Mouse (Mus musculus) layer of hippocampus, postnatal 14 days (tissue): ENCODE data around the gene Ifrd2. TPM values are rescaled to one million over a fixed set of nuclear protein-coding genes. Genes with fewer than 3 reads are reported as not detected.
"Not testable (repeated sequence)": the region's sequence is repeated elsewhere in the genome, so short reads cannot be mapped to it uniquely, and the experiment has no call there.

Source experiments
- DNase-seq, 2 experiments: peaks; one replicate each; pipeline ENCODE4 v3.0.0; 2021 to 2022; ENCODE audit warnings: low spot score in 2 of 2, mixed read lengths in 1 of 2
- total RNA-seq, 2 experiments: library from RNA; stranded (reverse); gene quantifications; 2 replicates each; pipeline ENCODE4 v1.2.3; 2021

Gene Ifrd2
- total RNA-seq, 2 experiments from 2014 or later: 12.1 to 13.0 TPM

DNA sequence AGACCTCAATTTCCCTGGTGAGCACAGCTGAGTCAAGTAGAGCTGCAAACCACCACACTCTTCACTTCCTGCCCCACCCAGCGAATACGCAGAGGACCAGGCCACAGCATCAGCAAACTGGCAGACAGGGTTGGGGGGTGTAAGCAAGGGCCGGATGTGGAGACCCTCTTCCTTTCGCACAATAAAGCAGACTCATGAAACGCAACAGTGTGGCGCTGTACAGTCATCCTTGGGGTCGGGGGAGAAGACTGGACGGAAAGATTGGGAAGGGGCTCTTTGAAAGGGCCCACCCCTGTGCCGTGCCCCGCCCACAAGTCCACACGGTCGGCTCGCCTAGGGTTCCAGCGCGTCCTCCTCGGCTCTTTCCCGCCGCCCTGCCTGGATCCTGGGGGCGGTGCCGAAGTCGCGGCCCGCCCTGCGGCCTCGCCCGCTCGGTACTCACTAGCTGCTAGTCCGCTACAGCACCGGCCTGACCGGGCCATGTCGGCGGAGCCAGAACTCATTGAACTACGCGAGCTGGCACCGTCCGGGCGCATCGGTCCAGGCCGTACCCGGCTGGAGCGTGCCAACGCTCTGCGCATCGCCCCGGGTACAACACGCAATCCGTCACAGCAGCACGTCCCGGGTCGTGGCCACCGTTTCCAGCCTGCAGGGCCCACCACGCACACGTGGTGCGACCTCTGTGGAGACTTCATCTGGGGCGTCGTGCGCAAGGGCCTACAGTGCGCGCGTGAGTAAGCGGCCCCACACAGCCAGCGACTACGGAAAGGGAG lies 36.1 kb upstream of the Ifrd2 start, which contains the start of gene Rassf1:
Gene Rassf1, plus strand, starts transcription at position 439 of the 773 bp plus-strand sequence.
- DNase-seq: no peak

DNA sequence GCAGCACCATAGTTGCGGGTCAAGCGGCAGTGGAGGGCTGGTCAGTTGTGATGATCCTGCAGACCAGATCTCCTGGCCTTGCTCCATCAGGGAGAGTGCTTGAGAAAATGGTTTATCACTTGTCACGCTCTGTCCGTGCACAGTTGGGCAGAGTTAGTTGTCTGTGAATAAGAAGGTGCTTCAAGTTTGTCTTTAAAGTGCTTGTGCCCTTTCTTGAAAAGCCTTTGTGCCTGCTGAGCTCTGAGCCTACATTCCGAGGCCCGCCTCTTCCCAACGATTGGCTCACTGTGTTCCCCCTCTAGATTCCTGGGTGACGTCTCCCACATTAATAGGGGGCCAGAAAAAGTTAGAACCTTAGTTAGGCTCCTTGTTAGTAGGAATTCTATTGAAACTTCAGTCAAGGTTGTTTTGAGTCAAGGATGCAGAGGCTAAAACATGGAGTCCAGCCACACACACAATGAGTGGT lies 35.5 kb upstream of the Ifrd2 start:
- DNase-seq: no peak

DNA sequence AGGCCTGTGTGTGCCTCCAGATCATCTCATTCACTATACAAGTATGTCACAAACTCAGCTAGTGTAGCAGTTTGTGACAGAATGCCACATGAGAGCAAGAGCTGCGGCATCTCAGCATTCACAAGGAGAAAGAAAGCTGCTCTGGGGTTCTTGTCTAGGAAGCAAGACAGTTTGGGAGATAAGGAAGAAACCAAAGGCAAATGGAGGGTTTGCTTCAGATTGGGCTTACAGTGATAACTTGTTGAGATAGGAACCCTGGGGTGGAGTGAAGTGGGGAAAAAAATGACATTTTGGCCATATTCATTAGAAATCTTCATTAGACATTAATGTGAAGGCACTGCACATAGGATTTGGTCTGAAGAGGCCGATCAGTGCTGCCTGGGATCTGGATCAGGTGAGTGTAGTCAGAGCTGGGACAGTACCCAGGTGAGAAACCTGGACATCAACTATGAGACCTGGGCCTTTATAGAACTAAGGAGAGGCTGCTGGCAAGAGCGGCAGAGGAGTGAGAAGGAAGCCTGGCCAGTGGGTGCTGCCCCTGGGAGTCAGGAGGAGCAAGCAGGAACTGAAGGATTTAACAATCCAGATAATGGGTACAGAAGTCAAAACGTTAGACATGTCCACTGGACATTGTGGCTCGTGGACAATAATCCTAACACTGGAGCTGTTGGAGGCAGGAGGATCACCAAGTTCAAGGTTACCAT lies 34.6 kb upstream of the Ifrd2 start:
- DNase-seq: no peak

DNA sequence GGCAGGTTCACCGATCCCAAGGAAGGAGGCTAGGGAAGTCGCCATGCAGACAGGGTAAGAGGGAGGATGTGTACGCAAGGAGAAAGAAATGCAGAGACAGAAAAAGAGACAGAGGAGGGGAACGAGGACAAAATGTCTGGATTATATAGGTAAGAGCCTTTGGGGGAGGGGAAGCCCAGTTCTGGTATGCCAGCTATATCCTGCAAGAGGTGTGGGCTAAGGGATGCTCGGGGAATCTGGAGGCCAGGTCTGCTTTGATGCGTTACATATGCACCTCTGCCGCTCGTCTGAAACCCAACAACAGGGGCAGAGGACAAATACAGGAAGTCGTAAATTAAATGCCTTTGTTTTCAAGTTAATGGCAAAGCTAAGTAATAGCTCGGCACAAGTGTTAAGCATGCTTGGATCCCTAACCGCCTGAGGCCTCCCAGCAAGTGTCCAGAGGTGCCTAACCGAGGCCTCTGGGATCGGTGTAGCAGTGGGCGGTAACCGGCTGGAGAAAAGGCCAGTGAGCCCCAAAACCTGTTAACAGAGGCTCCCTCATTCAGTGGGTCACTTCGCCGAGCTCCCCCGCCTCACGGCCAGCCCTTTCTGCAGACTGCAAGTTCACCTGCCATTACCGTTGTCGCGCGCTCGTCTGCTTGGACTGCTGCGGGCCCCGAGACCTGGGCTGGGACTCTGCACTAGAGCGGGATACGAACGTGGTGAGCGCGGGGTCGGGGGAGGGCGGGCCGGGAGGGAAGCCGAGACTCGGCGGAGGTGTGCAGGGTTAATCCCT lies 33.7 kb upstream of the Ifrd2 start:
- no peak for DNase-seq

DNA sequence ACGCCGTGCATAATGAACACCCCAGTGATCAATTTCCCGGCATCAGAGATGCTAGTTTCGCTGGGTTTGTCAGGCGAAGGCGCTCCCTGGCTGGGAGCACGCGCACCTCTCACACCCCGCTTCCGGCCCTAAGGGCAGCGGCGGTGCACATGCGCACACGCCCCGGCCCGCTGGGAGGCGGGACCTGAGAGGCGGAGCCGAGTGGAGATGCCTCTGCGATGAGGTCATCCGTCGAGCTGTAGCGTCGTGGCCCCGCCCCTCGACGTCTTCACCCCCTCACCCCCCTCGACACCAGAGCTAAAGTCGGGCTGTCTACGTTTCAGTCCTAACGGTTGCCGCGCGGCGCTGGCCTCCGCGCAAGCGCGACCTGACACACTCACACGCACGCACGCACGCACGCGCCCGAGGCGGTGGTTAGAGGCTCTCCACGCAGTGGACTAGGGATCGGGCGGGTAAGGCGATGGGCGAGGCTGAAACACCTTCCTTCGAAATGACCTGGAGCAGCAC lies 33.1 kb upstream of the Ifrd2 start:
- DNase-seq: peak; percentile 87 to 96

DNA sequence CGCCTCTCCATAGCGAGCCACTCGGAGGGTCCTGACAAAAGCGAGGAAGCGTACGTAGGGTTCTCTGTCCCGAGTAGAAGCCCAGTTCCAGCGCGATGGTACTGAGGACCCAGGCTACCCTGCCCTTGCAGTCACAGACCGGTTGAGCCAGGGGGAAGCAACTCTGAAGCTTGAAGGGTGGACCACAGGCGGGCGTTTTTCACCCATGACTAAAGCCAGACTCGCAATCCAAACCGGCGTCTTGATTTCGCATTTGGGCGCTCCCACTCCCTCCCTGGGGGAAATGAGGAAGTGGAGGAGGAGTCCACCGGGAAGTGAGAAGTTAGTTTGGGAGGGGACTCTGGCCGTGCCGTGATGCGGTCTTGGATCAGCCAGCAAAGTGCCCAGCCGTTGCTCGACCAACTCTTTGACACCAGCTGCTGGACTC lies 32.4 kb upstream of the Ifrd2 start:
- DNase-seq: no peak

DNA sequence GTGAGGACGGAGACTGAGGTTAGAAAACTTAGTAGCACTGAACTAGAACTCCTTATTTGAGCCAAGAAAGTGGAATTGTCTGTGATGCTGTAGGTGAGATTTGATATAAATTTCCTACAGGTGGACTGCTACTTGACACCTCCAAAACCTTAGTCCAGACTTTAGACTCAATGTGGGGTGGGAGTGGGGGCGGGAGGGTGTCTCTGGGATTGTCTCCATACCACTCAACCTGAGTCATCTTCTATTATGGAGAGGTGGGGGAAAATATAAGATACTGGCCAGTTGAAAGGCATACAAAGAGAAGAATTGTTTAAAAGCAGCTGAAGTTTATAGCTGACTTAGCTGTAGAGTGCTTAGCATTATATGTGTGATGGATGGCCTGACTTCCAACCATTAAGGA lies 31.7 kb upstream of the Ifrd2 start:
- DNase-seq: no peak

DNA sequence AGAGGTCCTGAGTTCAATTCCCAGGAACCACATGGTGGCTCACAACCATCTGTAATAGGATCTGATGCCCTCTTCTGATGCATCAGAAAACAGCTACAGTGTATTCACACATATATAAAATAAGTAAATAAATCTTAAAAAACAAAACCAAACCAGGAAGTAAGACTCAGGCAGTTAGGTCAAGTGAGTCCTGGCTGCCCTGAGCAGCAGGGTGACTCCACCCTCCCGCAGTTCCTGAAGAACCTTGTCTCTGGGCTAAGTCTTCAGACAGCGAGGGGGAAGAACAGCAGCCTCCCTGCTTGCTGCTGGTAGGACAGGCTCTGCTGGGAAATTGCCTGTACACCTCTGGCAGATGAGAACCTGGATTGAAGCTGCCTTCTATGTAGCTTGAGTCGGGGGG lies 31.1 kb upstream of the Ifrd2 start:
- no peak for DNase-seq

DNA sequence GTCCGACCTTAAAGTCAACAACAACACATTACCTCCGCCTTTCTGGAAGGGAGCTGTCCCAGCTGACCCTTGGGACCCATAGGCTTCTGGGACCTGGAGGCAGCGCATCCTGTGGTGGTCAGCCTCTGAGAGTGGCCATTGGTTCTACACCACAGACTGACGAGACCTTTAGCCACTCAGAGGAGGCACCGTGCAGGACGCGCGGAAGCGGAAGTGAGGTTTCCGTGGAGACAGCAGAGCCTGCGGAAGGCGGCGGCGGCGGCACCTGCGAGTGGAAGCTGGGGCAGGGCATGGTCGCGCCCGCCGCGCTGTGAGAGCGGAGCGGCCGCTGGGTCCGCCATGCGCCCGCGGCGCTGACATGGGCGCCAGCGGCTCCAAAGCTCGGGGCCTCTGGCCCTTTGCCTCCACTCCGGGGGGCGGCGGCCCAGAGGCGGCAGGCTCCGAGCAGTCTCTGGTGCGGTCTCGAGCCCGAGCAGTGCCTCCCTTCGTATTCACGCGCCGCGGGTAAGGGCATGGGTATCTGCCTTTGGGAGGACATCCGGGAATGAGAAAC lies 24.3 kb upstream of the Ifrd2 start, which contains the start of gene Tusc2:
Gene Tusc2, plus strand, starts transcription at position 227 of the 553 bp plus-strand sequence.
- peak; percentile 90 to 97 for DNase-seq

DNA sequence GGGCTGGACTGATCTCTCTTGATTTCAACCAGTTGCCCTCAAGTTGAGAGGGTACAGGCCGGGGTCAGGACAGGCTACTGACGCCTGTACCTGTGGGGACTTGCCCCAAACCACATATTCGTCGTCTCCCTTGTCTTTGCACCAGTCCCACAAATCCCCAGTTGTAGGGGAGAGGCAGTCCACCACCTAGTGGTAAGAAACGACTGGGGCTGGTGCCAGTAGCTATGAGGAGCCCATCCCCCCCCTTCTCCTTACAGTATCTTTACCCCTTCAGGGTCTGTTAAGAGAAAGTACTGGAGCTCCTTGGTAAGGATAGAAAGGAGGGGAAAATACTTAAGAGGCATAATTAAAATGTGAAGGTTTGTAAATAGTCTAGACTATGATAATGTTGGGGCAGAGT lies 21.9 kb upstream of the Ifrd2 start:
- DNase-seq: not testable (repeated sequence)

DNA sequence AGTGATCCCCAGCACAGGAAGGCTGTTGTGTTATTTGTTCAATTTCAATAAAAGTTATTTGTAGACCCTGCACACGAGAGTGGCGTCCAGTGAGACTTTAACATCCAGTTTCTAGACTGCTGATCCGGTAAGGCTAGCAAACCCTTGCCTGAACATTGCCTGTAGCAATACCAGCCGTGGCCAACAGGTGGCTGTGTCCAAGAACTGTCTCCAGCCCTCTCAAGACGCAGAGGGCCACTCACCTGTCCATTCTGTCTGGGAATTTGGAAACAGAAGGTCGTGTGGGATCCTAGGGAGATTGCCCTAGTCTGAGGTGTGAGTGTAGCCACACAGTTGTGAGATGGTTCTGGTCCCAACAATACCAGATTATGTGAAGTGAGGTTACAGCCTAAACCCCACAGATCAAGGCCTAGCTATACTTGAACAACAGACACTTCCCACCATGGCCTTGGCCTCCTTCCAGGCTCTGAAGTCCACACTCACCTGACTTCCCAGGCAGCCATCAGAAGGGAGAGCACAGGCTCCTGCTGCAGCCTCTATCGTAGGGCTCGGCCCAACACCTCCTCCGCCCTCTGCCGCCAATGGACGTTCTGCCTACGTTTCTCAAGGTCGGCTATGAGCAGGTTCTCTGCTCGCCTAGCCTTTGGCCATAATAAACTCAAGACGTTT lies 21.3 kb upstream of the Ifrd2 start:
- peak; percentile 58 to 70 for DNase-seq

DNA sequence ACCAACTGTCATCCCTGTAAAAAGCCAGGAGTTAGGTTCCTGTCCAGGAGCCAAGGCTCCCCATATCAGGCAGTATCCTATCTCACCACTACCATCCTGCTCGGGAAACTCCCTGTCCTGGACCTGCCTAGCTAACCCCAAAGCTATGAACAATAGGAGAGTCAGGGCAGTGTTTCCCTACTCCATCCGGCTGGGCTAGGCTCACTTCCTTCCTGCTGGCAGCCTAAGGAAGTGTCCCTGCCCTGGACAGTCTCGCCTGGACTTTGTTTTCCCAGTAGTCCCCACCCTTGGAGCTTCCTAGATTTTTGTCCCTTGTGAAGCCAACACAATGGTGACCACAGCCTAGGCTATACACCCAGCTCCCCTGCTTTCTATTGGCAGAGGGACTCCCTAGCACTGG lies 20.6 kb upstream of the Ifrd2 start:
- DNase-seq: no peak

DNA sequence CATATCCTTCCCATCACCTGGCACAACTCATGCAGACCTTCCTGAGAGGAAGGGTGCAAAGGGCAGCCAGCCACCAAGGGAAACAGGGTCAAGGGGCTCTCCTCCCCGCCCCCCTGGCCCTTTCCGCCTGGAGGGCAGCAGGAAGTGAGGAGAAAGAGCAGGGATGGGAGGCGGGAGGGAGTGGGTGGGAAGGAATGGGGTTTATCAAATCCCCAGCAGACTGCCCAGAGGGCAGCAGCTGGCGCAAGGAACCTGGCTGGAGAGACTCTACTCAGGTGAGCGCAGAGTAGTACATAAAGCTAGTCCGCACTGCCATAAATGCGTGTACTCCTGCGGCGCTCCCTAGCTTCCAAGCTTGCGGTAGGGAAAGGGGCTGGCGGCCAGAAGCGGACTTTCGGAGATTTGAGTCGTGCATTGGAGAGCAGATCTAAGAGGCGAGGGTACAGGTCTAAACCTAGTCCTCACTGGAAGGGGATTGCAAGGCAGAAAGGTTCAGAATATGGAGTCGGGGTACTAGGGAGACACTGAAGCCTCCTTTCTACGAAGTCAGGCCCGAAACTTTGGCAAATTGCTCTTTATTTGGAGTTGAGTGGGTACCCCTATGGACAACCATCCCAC lies 19.6 kb upstream of the Ifrd2 start, which contains the start of gene Hyal2:
Gene Hyal2, plus strand, starts transcription at position 244 of the 618 bp plus-strand sequence.
- no peak for DNase-seq

DNA sequence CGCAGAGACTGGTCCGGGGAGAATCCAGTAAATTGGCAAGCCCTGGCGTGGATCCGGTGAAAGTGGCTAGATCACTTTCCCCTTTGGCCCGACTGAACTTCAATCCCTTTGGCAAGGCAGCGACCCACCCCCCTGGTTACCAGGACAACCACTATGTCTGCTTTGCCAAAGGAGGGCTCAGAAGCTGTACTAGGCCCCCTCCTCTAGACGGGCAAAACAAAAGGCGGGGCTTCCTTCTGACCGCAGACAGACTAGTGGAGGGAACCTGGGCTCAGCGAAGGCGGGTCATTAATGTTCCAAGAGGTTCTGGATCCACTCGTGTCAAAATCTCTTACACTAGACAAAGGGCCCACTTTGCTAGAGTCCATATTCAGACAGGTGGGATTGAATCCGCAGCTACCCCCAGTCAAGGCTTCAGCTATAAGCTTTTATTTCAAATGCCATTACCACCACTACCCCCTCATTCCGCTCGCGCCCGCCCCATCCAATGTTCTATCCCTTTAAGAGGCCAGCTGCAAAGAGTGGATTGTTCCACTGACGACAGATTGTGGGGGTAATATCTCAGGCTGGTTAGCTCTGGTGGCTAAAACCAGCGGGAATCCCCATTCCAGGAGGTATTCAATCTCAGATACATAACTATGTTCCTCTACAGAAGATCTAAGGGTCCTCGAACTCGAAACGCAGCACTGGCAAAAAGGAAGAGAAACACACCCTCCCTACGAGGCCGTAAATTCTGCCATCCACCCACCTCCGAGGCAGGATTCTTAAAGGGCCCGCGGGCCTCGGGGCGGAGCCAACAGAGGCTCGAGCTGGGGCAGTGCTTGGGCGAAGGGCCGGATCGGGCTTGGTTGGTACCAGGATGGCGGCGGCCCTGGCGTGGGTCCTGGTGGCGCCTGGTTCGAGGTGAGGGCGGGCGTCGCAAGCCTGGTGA lies 18.8 kb upstream of the Ifrd2 start:
- DNase-seq: peak; percentile 88 to 89

DNA sequence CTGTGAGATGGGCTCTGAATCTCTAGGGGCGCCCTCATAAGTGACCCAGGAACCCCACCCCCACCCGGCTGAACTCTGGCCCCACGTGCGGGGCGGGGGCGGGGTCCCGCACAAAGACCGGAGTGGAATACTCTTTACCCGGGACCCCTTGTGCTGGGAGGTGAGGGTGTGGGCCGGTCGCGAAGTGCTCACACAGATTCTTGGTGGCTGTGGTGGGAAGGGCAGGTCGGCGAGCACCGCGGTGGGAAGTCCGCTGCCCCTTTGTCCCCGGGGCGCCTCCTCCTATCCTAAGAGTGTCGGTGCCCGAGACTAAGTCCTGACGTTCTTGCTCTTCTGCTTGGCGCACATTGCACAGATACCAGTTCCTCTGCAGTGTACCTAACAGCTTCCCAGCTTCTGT lies 18.2 kb upstream of the Ifrd2 start:
- DNase-seq: no peak

DNA sequence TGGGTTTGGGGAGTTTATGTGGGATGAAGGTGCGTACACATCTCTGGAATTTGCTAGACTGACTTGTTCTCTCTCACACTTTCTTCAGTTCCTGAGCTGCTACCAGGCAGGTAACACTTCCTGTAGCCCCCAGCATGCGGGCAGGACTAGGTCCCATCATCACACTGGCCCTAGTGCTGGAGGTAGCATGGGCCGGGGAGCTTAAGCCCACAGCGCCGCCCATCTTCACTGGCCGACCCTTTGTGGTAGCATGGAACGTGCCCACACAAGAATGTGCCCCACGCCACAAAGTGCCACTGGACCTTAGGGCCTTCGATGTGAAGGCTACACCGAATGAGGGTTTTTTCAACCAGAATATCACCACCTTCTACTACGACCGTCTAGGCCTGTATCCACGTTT lies 17.4 kb upstream of the Ifrd2 start:
- DNase-seq: no peak

DNA sequence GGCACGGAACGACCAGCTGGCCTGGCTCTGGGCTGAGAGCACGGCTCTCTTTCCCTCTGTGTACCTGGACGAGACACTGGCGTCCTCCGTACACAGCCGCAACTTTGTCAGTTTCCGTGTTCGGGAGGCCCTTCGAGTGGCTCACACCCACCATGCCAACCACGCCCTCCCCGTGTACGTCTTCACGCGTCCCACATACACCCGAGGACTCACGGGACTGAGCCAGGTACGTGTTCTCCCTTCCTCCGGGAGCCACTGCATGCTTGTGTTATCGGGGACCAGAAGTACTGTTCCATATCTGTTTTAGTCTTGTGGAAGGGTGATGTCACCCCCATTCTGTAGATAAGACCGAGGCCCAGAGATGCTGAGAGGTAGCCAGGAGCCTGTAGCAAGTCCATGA lies 16.6 kb upstream of the Ifrd2 start:
- DNase-seq: no peak

DNA sequence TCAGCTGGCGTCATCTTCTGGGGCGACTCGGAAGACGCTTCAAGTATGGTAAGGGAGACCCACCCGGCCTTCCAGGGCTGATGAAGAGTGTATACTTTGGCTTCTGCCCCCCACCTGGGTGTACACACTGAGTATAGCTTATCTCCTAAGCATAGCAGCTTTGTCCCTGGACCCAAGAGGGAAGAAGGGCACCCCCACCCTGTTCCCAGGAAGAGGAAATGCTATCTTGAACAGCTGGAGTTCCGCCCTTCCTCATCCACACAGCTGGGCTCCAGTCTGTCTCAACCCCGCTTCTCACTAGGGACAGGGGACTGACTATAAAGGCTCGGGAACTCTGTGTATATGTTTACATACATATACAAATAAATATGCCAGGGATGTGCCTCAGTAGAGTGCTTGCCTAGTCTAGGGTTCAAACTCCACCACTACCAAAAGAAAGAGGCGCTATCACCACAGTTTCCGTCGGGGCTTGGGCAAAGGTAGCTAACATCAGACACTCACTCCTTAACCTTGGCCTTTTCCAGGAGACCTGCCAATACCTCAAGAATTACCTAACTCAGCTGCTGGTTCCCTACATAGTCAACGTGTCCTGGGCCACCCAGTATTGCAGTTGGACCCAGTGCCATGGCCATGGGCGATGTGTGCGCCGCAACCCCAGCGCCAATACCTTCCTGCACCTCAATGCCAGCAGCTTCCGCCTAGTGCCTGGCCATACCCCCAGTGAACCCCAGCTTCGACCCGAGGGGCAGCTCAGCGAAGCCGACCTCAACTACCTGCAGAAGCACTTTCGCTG lies 15.7 kb upstream of the Ifrd2 start:
- no peak for DNase-seq
